Mouse (Mus musculus): ENCODE measurements around the gene Rufy4. TPM values are rescaled to one million over a fixed set of nuclear protein-coding genes. Genes with fewer than 3 reads are reported as not detected.
"Not testable (repeated sequence)": the region's sequence is repeated elsewhere in the genome, so short reads cannot be mapped to it uniquely, and the experiment has no call there.

Rufy4 gene
- polyA plus RNA-seq, 1 experiment from 2014 or later: 0.33 TPM

DNA sequence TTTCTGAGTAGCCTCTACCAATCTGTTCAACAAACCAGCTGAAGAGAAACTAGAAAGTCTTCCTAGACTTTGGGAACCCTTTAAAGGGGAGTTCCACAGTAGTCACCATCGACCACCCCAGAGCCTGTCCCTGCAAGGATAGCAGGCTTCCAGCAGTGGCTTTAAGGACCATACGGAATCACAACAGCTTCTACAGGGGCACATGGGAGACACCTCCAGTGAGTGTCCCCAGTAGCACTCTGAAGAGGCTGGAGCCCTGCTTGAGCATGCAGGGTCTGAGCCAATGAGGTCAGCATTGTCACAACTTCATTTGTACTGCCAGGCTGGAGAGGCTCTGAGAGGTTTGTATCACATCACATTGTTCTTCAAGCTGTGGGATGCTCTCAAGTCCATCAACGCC lies 24.8 kb downstream of the Rufy4 start:
- 72% methylated on average over 3 of the region's 3 CpGs for WGBS
- no peak for DNase-seq

DNA sequence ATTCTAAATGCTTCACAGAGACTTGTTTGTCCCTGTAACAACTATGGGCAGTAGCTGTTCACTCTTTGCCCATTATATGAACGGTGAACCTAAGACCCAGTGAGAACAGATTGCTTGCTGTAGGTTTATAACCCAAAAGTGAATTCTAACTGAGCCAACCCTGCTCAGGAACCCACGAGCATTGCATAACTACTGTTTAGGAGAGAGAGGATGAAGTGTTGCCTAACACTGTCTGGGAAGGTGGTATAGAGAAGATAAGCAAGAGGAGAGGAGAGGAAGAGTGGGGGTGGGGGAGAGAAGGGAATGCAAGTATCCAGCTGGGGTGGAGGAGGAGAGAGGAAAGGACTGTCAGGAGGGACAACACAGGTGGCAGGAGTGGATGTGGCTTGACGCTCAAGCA lies 25.8 kb downstream of the Rufy4 start:
- Histone ChIP-seq H3K9me3 (ENCODE audit: control insufficient read depth, low read length) (no peaks in the 10 kb centered on the region), H3K4me1 (ENCODE audit: control insufficient read depth, insufficient read depth, low read length) (no peaks in the 10 kb centered on the region), H3K36me3 (ENCODE audit: control insufficient read depth, insufficient read depth, low read length) (no peaks in the 10 kb centered on the region), H3K9ac (replicated peaks; ENCODE audit: low read length) (no peak overlapping the region), H3K4me2 (ENCODE audit: low read length) (no peak overlapping the region), H3K27ac (replicated peaks; ENCODE audit: low read depth, low read length) (no peak overlapping the region), H3K4me3 (replicated peaks; ENCODE audit: low read depth, low read length) (no peak overlapping the region), H3K27me3 (ENCODE audit: control insufficient read depth, insufficient read depth, low read length) (no peaks in the 10 kb centered on the region)
- DNase-seq: no peak
- no peak for ATAC-seq (ENCODE audit: low FRiP score, low TSS enrichment)
- WGBS: 78% methylated on average over 3 of the region's 3 CpGs

More for the DNA sequence above, 24.8 kb downstream of the Rufy4 start:
- no peaks in the 10 kb centered on the region for H3K27me3 ChIP-seq (ENCODE audit: control insufficient read depth, insufficient read depth, low read length)
- H3K4me1 ChIP-seq (ENCODE audit: control insufficient read depth, insufficient read depth, low read length): no peaks in the 10 kb centered on the region
- ATAC-seq (ENCODE audit: low FRiP score, low TSS enrichment): no peak
- no peaks in the 10 kb centered on the region for H3K36me3 ChIP-seq (ENCODE audit: control insufficient read depth, insufficient read depth, low read length)
- H3K27ac ChIP-seq (replicated peaks; ENCODE audit: low read depth, low read length): no peak overlapping the region
- H3K9me3 ChIP-seq (ENCODE audit: control insufficient read depth, low read length): no peaks in the 10 kb centered on the region
- H3K9ac ChIP-seq (replicated peaks; ENCODE audit: low read length): no peak overlapping the region
- H3K4me2 ChIP-seq (ENCODE audit: low read length): no peak overlapping the region
- no peak overlapping the region for H3K4me3 ChIP-seq (replicated peaks; ENCODE audit: low read depth, low read length)

DNA sequence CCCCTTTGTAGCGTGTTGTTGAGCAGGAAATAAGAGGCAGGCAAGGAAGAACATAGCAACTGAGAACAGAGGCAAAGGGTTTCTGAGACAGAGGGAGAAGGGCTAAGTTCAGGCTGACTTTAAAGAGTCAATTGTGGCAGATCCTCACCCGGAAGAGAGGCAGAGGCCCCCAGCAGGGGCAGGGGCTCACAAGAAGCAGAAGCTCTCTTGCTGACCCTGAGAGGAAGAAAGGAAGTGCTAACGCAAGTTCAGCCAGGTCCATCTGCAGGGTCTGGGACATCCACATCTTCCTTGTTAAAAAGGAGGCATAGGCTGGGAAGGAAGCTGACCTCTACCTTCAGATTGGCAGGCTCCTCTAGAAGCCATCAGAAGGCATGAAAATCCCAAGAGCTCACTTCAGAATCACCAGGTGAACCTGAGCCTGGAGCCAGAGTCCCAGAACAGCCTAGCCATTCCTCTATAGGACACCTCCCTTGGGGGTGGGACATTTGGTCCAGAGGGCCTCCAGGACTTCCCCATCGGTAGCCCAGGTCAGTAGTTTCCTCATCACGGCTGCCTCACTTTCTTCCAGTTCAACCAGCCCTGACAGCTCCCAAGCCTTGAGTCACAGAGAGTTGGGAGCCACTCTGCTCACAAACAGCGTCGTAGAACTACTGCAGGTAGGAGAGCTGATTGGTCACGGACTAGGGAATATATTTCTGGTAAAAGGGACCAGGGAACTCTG lies 28.3 kb downstream of the Rufy4 start, which contains the start of gene Cxcr2:
TSS of gene Cxcr2 (plus strand) at position 529 of the 724 bp plus-strand sequence.
- no peak for ATAC-seq (ENCODE audit: low FRiP score, low TSS enrichment)
- DNase-seq: no peak
- Histone ChIP-seq H3K4me3 (replicated peaks; ENCODE audit: low read depth, low read length) (no peak within 1 kb of the TSS), H3K27ac (replicated peaks; ENCODE audit: low read depth, low read length) (no peak within 1 kb of the TSS), H3K9ac (replicated peaks; ENCODE audit: low read length) (no peak within 1 kb of the TSS), H3K36me3 (ENCODE audit: control insufficient read depth, insufficient read depth, low read length) (no peaks in the 10 kb centered on the region), H3K9me3 (ENCODE audit: control insufficient read depth, low read length) (no peaks in the 10 kb centered on the region), H3K4me1 (ENCODE audit: control insufficient read depth, insufficient read depth, low read length) (no peaks in the 10 kb centered on the region), H3K27me3 (ENCODE audit: control insufficient read depth, insufficient read depth, low read length) (no peaks in the 10 kb centered on the region), H3K4me2 (ENCODE audit: low read length) (no peak within 1 kb of the TSS)
- WGBS: 85% methylated on average over 8 of the region's 8 CpGs

DNA sequence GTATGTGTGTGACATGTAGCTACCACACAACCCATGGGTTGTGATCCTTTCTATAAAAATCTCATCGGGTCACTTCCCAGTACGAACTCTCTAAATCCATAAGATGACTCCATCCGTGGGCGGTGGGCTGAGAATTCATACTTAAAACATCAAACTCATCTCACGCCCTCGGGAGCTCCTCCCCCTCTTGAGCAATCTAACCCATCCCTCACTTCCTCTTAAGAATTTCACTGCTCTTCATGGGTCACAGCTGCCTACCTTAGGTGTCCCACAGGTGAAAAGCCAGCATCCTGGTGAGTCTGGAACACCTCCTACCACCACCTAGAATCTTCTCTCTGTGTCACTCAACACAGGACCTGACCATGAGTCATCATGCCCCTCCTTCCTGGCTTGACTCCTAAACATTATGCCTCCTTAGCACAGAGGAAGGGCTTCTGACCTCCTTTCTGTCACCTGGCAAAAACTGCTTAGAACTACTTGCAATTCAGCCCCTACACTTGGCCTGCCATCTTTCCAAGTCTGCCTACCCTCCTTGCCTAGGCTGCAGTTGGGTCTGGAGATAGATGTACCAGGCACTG lies 30.2 kb downstream of the Rufy4 start:
- DNase-seq: no peak
- 90% methylated on average over 6 of the region's 6 CpGs for WGBS
- ATAC-seq (ENCODE audit: low FRiP score, low TSS enrichment): no peak
- Histone ChIP-seq H3K9me3 (ENCODE audit: control insufficient read depth, low read length) (no peaks in the 10 kb centered on the region), H3K4me1 (ENCODE audit: control insufficient read depth, insufficient read depth, low read length) (no peaks in the 10 kb centered on the region), H3K4me2 (ENCODE audit: low read length) (no peak overlapping the region), H3K9ac (replicated peaks; ENCODE audit: low read length) (no peak overlapping the region), H3K27ac (replicated peaks; ENCODE audit: low read depth, low read length) (no peak overlapping the region), H3K27me3 (ENCODE audit: control insufficient read depth, insufficient read depth, low read length) (no peaks in the 10 kb centered on the region), H3K36me3 (ENCODE audit: control insufficient read depth, insufficient read depth, low read length) (no peaks in the 10 kb centered on the region), H3K4me3 (replicated peaks; ENCODE audit: low read depth, low read length) (no peak overlapping the region)

DNA sequence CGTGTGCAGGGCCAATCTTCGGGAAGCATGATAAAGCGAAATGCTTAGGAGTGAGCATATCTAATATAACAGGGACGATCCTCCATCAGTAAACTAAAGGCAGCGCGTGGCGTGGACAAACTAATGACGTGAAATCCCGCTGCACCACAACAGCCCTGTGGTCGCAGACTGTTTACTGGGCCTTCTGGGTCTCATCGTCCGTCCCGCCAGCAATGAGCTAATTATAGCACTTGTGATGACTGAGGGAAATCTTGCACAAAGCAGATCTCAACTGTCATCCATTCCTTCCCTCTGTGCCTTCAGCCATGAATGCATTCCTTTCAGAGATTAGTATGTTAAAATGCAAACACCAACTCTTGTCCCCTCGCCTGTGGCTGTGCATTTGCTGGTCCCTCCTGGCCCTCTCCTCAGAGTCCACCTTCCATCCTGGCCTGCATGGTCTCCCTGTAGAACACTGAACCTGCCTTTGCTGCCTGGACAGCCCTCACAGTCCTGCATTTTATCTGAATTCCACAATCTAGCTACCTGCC lies 31.1 kb downstream of the Rufy4 start:
- H3K9ac ChIP-seq (replicated peaks; ENCODE audit: low read length): no peak overlapping the region
- no peaks in the 10 kb centered on the region for H3K27me3 ChIP-seq (ENCODE audit: control insufficient read depth, insufficient read depth, low read length)
- H3K4me3 ChIP-seq (replicated peaks; ENCODE audit: low read depth, low read length): no peak overlapping the region
- no peak for DNase-seq
- no peak for ATAC-seq (ENCODE audit: low FRiP score, low TSS enrichment)
- no peaks in the 10 kb centered on the region for H3K9me3 ChIP-seq (ENCODE audit: control insufficient read depth, low read length)
- no peak overlapping the region for H3K4me2 ChIP-seq (ENCODE audit: low read length)
- 74% methylated on average over 14 of the region's 14 CpGs for WGBS
- H3K36me3 ChIP-seq (ENCODE audit: control insufficient read depth, insufficient read depth, low read length): no peaks in the 10 kb centered on the region
- no peak overlapping the region for H3K27ac ChIP-seq (replicated peaks; ENCODE audit: low read depth, low read length)
- H3K4me1 ChIP-seq (ENCODE audit: control insufficient read depth, insufficient read depth, low read length): no peaks in the 10 kb centered on the region

DNA sequence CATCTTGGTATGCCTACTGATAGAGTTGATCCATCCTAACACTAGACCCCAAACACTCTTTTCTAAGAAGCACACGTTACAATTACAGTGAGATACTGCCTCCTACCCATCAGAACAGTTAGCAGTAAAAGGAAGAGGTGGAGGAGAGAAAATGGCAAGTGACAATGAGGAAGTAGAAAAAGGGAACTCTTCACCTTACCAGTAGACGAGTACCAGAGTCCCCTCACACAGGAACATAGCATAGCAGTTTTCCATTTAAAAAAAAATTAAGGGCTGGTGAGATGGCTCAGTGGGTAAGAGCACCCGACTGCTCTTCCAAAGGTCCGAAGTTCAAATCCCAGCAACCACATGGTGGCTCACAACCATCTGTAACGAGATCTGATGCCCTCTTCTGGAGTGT lies 34.3 kb downstream of the Rufy4 start:
- H3K4me3 ChIP-seq (replicated peaks; ENCODE audit: low read depth, low read length); H3K4me2 ChIP-seq (ENCODE audit: low read length); H3K27me3 ChIP-seq (ENCODE audit: control insufficient read depth, insufficient read depth, low read length); ATAC-seq (ENCODE audit: low FRiP score, low TSS enrichment); H3K36me3 ChIP-seq (ENCODE audit: control insufficient read depth, insufficient read depth, low read length); DNase-seq; H3K9ac ChIP-seq (replicated peaks; ENCODE audit: low read length); H3K9me3 ChIP-seq (ENCODE audit: control insufficient read depth, low read length); H3K4me1 ChIP-seq (ENCODE audit: control insufficient read depth, insufficient read depth, low read length); H3K27ac ChIP-seq (replicated peaks; ENCODE audit: low read depth, low read length): not testable (repeated sequence)
- 84% methylated on average over 4 of the region's 5 CpGs for WGBS

DNA sequence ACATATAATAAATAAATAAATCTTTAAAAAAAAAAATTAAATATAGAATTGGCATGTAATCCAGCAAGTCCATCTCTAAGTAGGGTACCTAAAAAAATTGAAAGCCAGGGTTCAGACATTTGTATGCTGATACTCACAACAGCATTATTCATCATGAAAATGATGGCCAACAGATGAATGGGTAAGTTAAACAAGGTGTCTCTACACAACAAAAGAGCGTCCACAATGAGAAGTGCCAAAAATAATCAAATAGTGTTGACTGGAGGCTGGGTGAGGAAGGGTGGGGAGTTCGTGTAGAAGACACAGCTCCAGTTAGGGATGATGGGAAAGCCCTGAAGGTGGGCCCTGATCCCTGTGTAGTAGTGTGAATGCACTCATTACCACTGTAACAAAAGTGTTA lies 34.7 kb downstream of the Rufy4 start:
- Histone ChIP-seq H3K4me3 (replicated peaks; ENCODE audit: low read depth, low read length) (no peak overlapping the region), H3K9me3 (ENCODE audit: control insufficient read depth, low read length) (no peaks in the 10 kb centered on the region), H3K27ac (replicated peaks; ENCODE audit: low read depth, low read length) (no peak overlapping the region), H3K9ac (replicated peaks; ENCODE audit: low read length) (no peak overlapping the region), H3K36me3 (ENCODE audit: control insufficient read depth, insufficient read depth, low read length) (no peaks in the 10 kb centered on the region), H3K27me3 (ENCODE audit: control insufficient read depth, insufficient read depth, low read length) (no peaks in the 10 kb centered on the region), H3K4me1 (ENCODE audit: control insufficient read depth, insufficient read depth, low read length) (no peaks in the 10 kb centered on the region), H3K4me2 (ENCODE audit: low read length) (no peak overlapping the region)
- 87% methylated on average over 2 of the region's 2 CpGs for WGBS
- DNase-seq (no peak), ATAC-seq (ENCODE audit: low FRiP score, low TSS enrichment) (no peak)

DNA sequence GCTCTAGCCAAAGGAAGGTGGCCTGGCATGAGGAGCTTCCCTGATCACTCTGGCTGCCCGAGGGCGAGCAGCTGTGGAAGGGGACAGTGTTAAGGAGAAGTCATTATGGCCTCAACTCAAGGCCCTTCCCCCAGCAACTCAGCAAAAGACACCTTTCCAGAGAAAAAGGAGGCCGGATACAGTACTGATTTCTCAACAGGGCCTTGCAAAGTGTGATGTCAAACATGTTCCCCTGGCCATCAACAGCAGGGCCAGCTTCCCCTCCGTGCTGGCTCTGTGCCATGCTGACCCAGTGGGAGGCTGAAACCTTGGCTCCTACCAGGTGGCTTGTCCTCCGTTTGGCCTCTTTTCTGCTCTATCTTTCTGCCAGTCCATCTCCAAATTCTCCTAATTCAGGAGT lies 41.8 kb downstream of the Rufy4 start:
- WGBS: 86% methylated on average over 5 of the region's 5 CpGs
- ATAC-seq (ENCODE audit: low FRiP score, low TSS enrichment): no peak
- Histone ChIP-seq H3K9me3 (ENCODE audit: control insufficient read depth, low read length) (no peaks in the 10 kb centered on the region), H3K4me1 (ENCODE audit: control insufficient read depth, insufficient read depth, low read length) (no peaks in the 10 kb centered on the region), H3K36me3 (ENCODE audit: control insufficient read depth, insufficient read depth, low read length) (no peaks in the 10 kb centered on the region), H3K9ac (replicated peaks; ENCODE audit: low read length) (no peak overlapping the region), H3K27ac (replicated peaks; ENCODE audit: low read depth, low read length) (no peak overlapping the region), H3K27me3 (ENCODE audit: control insufficient read depth, insufficient read depth, low read length) (no peaks in the 10 kb centered on the region), H3K4me2 (ENCODE audit: low read length) (no peak overlapping the region), H3K4me3 (replicated peaks; ENCODE audit: low read depth, low read length) (no peak overlapping the region)
- DNase-seq: no peak

DNA sequence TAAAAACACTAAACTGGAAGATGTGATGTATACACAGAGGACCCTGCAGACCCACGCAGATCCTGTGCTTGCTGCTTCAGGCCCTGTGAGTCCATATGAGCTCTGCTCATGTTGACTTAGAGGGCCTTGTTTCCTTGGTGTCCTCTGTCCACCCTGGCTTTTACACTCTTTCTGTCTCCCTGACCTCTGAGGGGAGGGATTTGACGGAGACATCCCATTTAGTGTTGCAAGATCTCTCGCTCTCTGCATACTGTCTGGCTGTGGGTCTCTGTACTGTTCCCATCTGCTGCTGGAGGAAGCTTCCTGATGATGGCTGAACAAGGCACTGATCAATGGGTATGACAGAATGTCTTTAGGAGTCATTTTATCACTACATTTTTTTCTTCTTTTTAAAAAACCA lies 44.4 kb downstream of the Rufy4 start:
- H3K4me1 ChIP-seq (ENCODE audit: control insufficient read depth, insufficient read depth, low read length): no peaks in the 10 kb centered on the region
- no peak overlapping the region for H3K4me3 ChIP-seq (replicated peaks; ENCODE audit: low read depth, low read length)
- H3K9ac ChIP-seq (replicated peaks; ENCODE audit: low read length): no peak overlapping the region
- no peaks in the 10 kb centered on the region for H3K9me3 ChIP-seq (ENCODE audit: control insufficient read depth, low read length)
- no peak overlapping the region for H3K4me2 ChIP-seq (ENCODE audit: low read length)
- H3K36me3 ChIP-seq (ENCODE audit: control insufficient read depth, insufficient read depth, low read length): no peaks in the 10 kb centered on the region
- no peak overlapping the region for H3K27ac ChIP-seq (replicated peaks; ENCODE audit: low read depth, low read length)
- no peak for DNase-seq
- no peak for ATAC-seq (ENCODE audit: low FRiP score, low TSS enrichment)
- WGBS: 82% methylated on average over 3 of the region's 3 CpGs
- H3K27me3 ChIP-seq (ENCODE audit: control insufficient read depth, insufficient read depth, low read length): no peaks in the 10 kb centered on the region

Data from midbrain, embryonic 14.5 days (tissue).